9 mouse cellular contexts compared by ENCODE assay signal in the genomic region with DNA sequence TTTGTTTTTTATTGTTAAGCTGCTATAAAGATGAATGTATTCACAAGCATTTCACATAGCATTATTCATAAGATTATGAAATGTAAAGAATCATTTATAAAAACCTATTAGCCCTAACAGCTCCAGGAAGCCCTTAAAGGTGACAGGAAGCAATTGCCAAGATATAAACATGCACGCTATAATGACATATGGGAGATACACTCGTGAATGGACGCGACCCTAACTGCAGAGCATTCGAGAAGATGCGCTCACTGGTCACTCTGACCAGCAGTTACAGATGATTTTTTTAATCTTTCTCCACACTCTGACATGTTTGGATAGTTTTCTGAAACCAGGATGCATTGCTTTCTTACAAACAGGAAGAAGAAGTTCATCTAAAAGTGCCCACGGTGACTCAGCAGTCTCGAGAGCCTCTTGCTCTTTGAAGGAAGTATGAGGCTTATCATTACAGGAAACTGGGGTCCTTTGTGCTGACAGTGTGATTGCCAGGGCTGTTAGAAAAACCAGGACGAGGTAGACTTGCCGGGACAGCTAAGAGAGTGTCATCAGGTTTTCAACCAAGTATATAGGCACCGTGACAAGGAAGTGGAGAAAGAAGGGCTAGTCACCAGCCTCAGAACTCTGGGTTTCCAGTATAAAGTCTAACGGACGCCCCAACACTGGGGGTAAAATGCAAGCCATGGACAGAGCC. TPM values are rescaled to one million over a fixed set of nuclear protein-coding genes. Genes with fewer than 3 reads are reported as not detected.
DNase-seq lines count a peak whose midpoint lies in the region; ATAC-seq and TF ChIP-seq lines count a peak whose summit lies in the region.
"Had no signal": no experiment of that assay in that cellular context is flagged by ENCODE, and none has a peak within 500 bp of the region (broad histone marks: within the 10 kb centered on the region; RNA-seq: fewer than 3 reads in every experiment).

No protein-coding gene starts in this region.

- TF ChIP-seq POLR2A in bone marrow, adult 2 months (IDR thresholded peaks at IDR 0.05; ENCODE audit: borderline replicate concordance, control insufficient read depth, low read depth, low read length) = no peak

- H3K4me1 ChIP-seq in bone marrow, adult 2 months (ENCODE audit: control insufficient read depth, insufficient read depth, low read length) = peaks cover 16% of the 10 kb centered on the region
- no peaks in the 10 kb centered on the region; the same call in 1 of the 2 replicates for H3K4me1 ChIP-seq in intestine, postnatal 0 days (replicated peaks; ENCODE audit: control insufficient read depth, insufficient read depth, low read length)

- H3K36me3 ChIP-seq in intestine, postnatal 0 days (ENCODE audit: control insufficient read depth, insufficient read depth) = peaks cover 10% of the 10 kb centered on the region; the same call in 1 of the 2 replicates

- no peak overlapping the region for H3K9ac ChIP-seq in intestine, postnatal 0 days (ENCODE audit: low read depth, low read length)

- DNase-seq in gastrocnemius, adult 2 months = no peak
- no peak for DNase-seq in gastrocnemius, postnatal 10 days
- DNase-seq in frontal cortex, postnatal 10 days (ENCODE audit: low spot score in 2 of 2) = no peak
- DNase-seq in yolk sac, embryonic 10.5 days (ENCODE audit: low spot score) = no peak
- no peak for DNase-seq in gastrocnemius, postnatal 4 days (ENCODE audit: low spot score in 2 of 2)

- no peaks in the 10 kb centered on the region for H3K27me3 ChIP-seq in intestine, postnatal 0 days (replicated peaks; ENCODE audit: control insufficient read depth, insufficient read depth, low read length)

- no peak for TF ChIP-seq CTCF in gastrocnemius, adult 2 months (IDR thresholded peaks at IDR 0.05)
- no peak for TF ChIP-seq CTCF in bone marrow, adult 2 months (IDR thresholded peaks at IDR 0.05; ENCODE audit: control insufficient read depth, insufficient read depth, low read length)
- no peak for TF ChIP-seq CTCF in intestine, postnatal 0 days (IDR thresholded peaks at IDR 0.05; ENCODE audit: low read depth)

- H3K4me3 ChIP-seq in gastrocnemius, adult 2 months = peak overlapping the region; percentile 86
- H3K4me3 ChIP-seq in bone marrow, adult 2 months (replicated peaks; ENCODE audit: control insufficient read depth, low read depth, low read length) = peak overlapping the region; percentile 49
- H3K4me3 ChIP-seq in intestine, postnatal 0 days (ENCODE audit: low read depth, low read length) = no peak overlapping the region

- peak; percentile 75 for ATAC-seq in intestine, postnatal 0 days
- peak; percentile 71 for ATAC-seq in megakaryocyte-erythroid progenitor cell, adult 5-6 weeks (replicated peaks; ENCODE audit: low FRiP score, low TSS enrichment, poor library complexity, severe bottlenecking)

- H3K9me3 ChIP-seq in intestine, postnatal 0 days (ENCODE audit: control insufficient read depth) = no peaks in the 10 kb centered on the region

- peak overlapping the region; percentile 96 for H3K27ac ChIP-seq in gastrocnemius, adult 2 months
- peak overlapping the region; percentile 42 for H3K27ac ChIP-seq in bone marrow, adult 2 months (ENCODE audit: control insufficient read depth, insufficient read depth, low read depth, low read length, poor library complexity)
- H3K27ac ChIP-seq in intestine, postnatal 0 days (ENCODE audit: low read depth, low read length) = peak overlapping the region; percentile 30; the same call in 1 of the 2 replicates

- H3K4me2 ChIP-seq in intestine, postnatal 0 days (replicated peaks; ENCODE audit: low read depth) = no peak overlapping the region

- WGBS in bone marrow, adult 2 months = 7% methylated on average over 13 of the region's 13 CpGs
- 42% methylated on average over 13 of the region's 13 CpGs for WGBS in intestine, postnatal 0 days

- intact Hi-C loops in gastrocnemius, adult 2 months (cut with DNase I) = loop anchor here (10.0 kb wide), 2 partner anchors 255 to 385 kb away; no protein-coding TSS in a partner anchor

RNA-seq across cellular contexts. Expression of gene Tmem140, which starts 6.4 kb away (rescaled TPM):
- 10 to 100 TPM; 26.4 to 32.9 TPM for total RNA-seq in gastrocnemius, adult 2 months (2021)
- 10 to 100 TPM; 12.6 to 12.9 TPM for total RNA-seq in gastrocnemius, postnatal 10 days (2021)
- 5.7 and 16.5 TPM in 2 replicates for polyA plus RNA-seq in bone marrow, adult 2 months (2011; ENCODE audit: insufficient read depth, insufficient read length, low replicate concordance, missing spikeins)
- 12.9 and 25.0 TPM in 2 replicates for polyA plus RNA-seq in intestine, postnatal 0 days (2015; fragmentation: Nextera tagmentation; extraction: Ambion mirVana)
- 1.8 and 1.9 TPM in 2 replicates for total RNA-seq in megakaryocyte-erythroid progenitor cell, adult 5-6 weeks (2014; fragmentation: Nextera tagmentation)
- 2.2 and 3.7 TPM in 2 replicates for total RNA-seq in megakaryocyte-erythroid progenitor cell, adult 5-6 weeks (2017)
- total RNA-seq in gastrocnemius, postnatal 4 days (2021) = 1 to 10 TPM; 8.6 to 9.7 TPM

RNA-seq across cellular contexts. Expression of gene Cyren, which starts 8.5 kb away (rescaled TPM):
- total RNA-seq in gastrocnemius, adult 2 months (2021) = 1 to 10 TPM; 2.8 to 3.7 TPM
- total RNA-seq in gastrocnemius, postnatal 10 days (2021) = 1 to 10 TPM; 5.6 TPM
- 8.1 and 23.2 TPM in 2 replicates for polyA plus RNA-seq in bone marrow, adult 2 months (2011; ENCODE audit: insufficient read depth, insufficient read length, low replicate concordance, missing spikeins)
- 6.2 and 6.8 TPM in 2 replicates for polyA plus RNA-seq in intestine, postnatal 0 days (2015; fragmentation: Nextera tagmentation; extraction: Ambion mirVana)
- 12.3 and 27.8 TPM in 2 replicates for total RNA-seq in megakaryocyte-erythroid progenitor cell, adult 5-6 weeks (2014; fragmentation: Nextera tagmentation)
- total RNA-seq in megakaryocyte-erythroid progenitor cell, adult 5-6 weeks (2017) = 5.6 and 8.5 TPM in 2 replicates
- 1 to 10 TPM; 7.9 TPM for total RNA-seq in gastrocnemius, postnatal 4 days (2021)

RNA-seq across cellular contexts. Expression of gene Wdr91, which starts 41.3 kb away (rescaled TPM):
- total RNA-seq in gastrocnemius, adult 2 months (2021) = 1 to 10 TPM; 5.2 to 8.0 TPM
- 10 to 100 TPM; 12.0 to 15.6 TPM for total RNA-seq in gastrocnemius, postnatal 10 days (2021)
- polyA plus RNA-seq in bone marrow, adult 2 months (2011; ENCODE audit: insufficient read depth, insufficient read length, low replicate concordance, missing spikeins) = 17.1 and 27.6 TPM in 2 replicates
- polyA plus RNA-seq in intestine, postnatal 0 days (2015; fragmentation: Nextera tagmentation; extraction: Ambion mirVana) = 5.7 and 6.9 TPM in 2 replicates
- 19.9 and 24.4 TPM in 2 replicates for total RNA-seq in megakaryocyte-erythroid progenitor cell, adult 5-6 weeks (2014; fragmentation: Nextera tagmentation)
- 24.4 and 37.8 TPM in 2 replicates for total RNA-seq in megakaryocyte-erythroid progenitor cell, adult 5-6 weeks (2017)
- 10 to 100 TPM; 17.5 to 18.7 TPM for total RNA-seq in gastrocnemius, postnatal 4 days (2021)

RNA-seq across cellular contexts. Expression of gene Stra8, which starts 50.6 kb away (rescaled TPM):
- not detected for total RNA-seq in gastrocnemius, adult 2 months (2021)
- not detected for total RNA-seq in gastrocnemius, postnatal 10 days (2021)
- polyA plus RNA-seq in bone marrow, adult 2 months (2011; ENCODE audit: insufficient read depth, insufficient read length, low replicate concordance, missing spikeins) = 1.4 TPM in 1 of 2 replicates, not detected in the other
- not detected in 2 replicates for polyA plus RNA-seq in intestine, postnatal 0 days (2015; fragmentation: Nextera tagmentation; extraction: Ambion mirVana)
- not detected in 2 replicates for total RNA-seq in megakaryocyte-erythroid progenitor cell, adult 5-6 weeks (2014; fragmentation: Nextera tagmentation)
- not detected in 2 replicates for total RNA-seq in megakaryocyte-erythroid progenitor cell, adult 5-6 weeks (2017)
- not detected for total RNA-seq in gastrocnemius, postnatal 4 days (2021)
- polyA plus RNA-seq: intestine, embryonic 14.5 days had no signal

Comparison
In these comparisons a context has a peak if more than half of its experiments do, and no peak if none do; other contexts are left out.
1. H3K27ac ChIP-seq: peak in every context shown above with its lines; median percentile 96 in gastrocnemius, adult 2 months; 42 in bone marrow, adult 2 months; 30 in intestine, postnatal 0 days.